Comparison of ENCODE assay signal across 16 mouse cellular contexts in genomic region chr1:155058099-155059012, GRCm38 (mm10). TPM values are rescaled to one million over a fixed set of nuclear protein-coding genes. Genes with fewer than 3 reads are reported as not detected.
A peak's percentile ranks its signal among the peaks of the same experiment; 100 is the strongest.
DNase-seq lines count a peak whose midpoint lies in the region; ATAC-seq and TF ChIP-seq lines count a peak whose summit lies in the region.
"Had no signal": no experiment of that assay in that cellular context is flagged by ENCODE, and none has a peak within 500 bp of the region (broad histone marks: within the 10 kb centered on the region; RNA-seq: fewer than 3 reads in every experiment).

No protein-coding gene starts in this region.

- 0 out of 2 replicates have a peak overlapping the region, but pooled peaks have one; percentile 15 for H3K9ac ChIP-seq in heart, postnatal 0 days (replicated peaks; ENCODE audit: low read depth, low read length)
- H3K9ac ChIP-seq: forebrain, embryonic 13.5 days; hindbrain, embryonic 14.5 days; lung, embryonic 15.5 days had no signal

- intact Hi-C loops in heart, postnatal 14 days (cut with DNase I): no loop called here

- H3K4me2 ChIP-seq in heart, postnatal 0 days (ENCODE audit: low read depth, low read length): no peak overlapping the region
- H3K4me2 ChIP-seq: forebrain, embryonic 13.5 days; hindbrain, embryonic 14.5 days; lung, embryonic 15.5 days had no signal

- TF ChIP-seq CTCF in heart, postnatal 0 days (IDR thresholded peaks at IDR 0.05; ENCODE audit: low read depth): no peak
- no peak for TF ChIP-seq CTCF in spleen, adult 2 months (IDR thresholded peaks at IDR 0.05; ENCODE audit: extremely low read depth, insufficient read depth, insufficient read length, insufficient replicate concordance)
- TF ChIP-seq CTCF in lung, adult 2 months (IDR thresholded peaks at IDR 0.05; ENCODE audit: insufficient read depth, low read length): no peak

- ATAC-seq in heart, postnatal 0 days (ENCODE audit: insufficient read depth, low read depth): no peak
- no peak for ATAC-seq in CD4-positive, CD25-positive, alpha-beta regulatory T cell, adult 4 months
- ATAC-seq: forebrain, embryonic 13.5 days had no signal

- no peak for TF ChIP-seq POLR2A in spleen, adult 2 months (IDR thresholded peaks at IDR 0.05; ENCODE audit: low read depth, low read length)
- no peak for TF ChIP-seq POLR2A in lung, adult 2 months (IDR thresholded peaks at IDR 0.05; ENCODE audit: borderline replicate concordance, extremely low read depth, low read depth, low read length)

- no peaks in the 10 kb centered on the region for H3K27me3 ChIP-seq in heart, postnatal 0 days (ENCODE audit: control insufficient read depth, insufficient read depth, low read length)
- no peaks in the 10 kb centered on the region for H3K27me3 ChIP-seq in spleen, adult 2 months (ENCODE audit: control insufficient read depth, insufficient read depth, low read length)
- H3K27me3 ChIP-seq: forebrain, embryonic 13.5 days; lung, embryonic 15.5 days had no signal

- peak; percentile 86 for DNase-seq in heart, adult 11 months
- no peak for DNase-seq in heart, adult 18-20 months
- no peak for DNase-seq in heart, postnatal 0 days (ENCODE audit: low spot score)
- DNase-seq in heart, postnatal 14 days: no peak
- DNase-seq in spleen, adult 2 months (ENCODE audit: low read depth in 1 of 2, low spot score in 2 of 2): no peak
- DNase-seq in spleen, postnatal 36 days (ENCODE audit: low spot score in 2 of 2): no peak
- DNase-seq in lung, adult 2 months: no peak
- DNase-seq: adrenal gland, postnatal 10 days; cerebellum, adult 18-20 months; cerebellum, postnatal 36 days; right cerebral cortex, adult 18-20 months; thymus, postnatal 14 days had no signal

- no peak for TF ChIP-seq EP300 in heart, postnatal 0 days (IDR thresholded peaks at IDR 0.05; ENCODE audit: low read depth)

- peaks cover 37% of the 10 kb centered on the region for H3K4me1 ChIP-seq in heart, postnatal 0 days (ENCODE audit: control insufficient read depth, insufficient read depth)
- peaks cover 72% of the 10 kb centered on the region for H3K4me1 ChIP-seq in spleen, adult 2 months (ENCODE audit: control insufficient read depth, insufficient read depth, insufficient read length)
- H3K4me1 ChIP-seq in lung, adult 2 months (ENCODE audit: control insufficient read depth, insufficient read depth, low read length): peaks cover 32% of the 10 kb centered on the region

- H3K27ac ChIP-seq in heart, postnatal 0 days (ENCODE audit: low read depth): peak overlapping the region; percentile 75
- peak overlapping the region; percentile 91 for H3K27ac ChIP-seq in spleen, adult 2 months (ENCODE audit: insufficient read depth, low read length)
- H3K27ac ChIP-seq: forebrain, embryonic 13.5 days; hindbrain, embryonic 14.5 days; lung, embryonic 15.5 days had no signal

- WGBS in heart, postnatal 0 days: 67% methylated on average over 6 of the region's 6 CpGs
- WGBS in spleen, adult 2 months: 57% methylated on average over 6 of the region's 6 CpGs
- WGBS in lung, adult 2 months: 66% methylated on average over 6 of the region's 6 CpGs

- no peaks in the 10 kb centered on the region for H3K9me3 ChIP-seq in heart, postnatal 0 days (replicated peaks; ENCODE audit: control insufficient read depth, low read length)
- H3K9me3 ChIP-seq: forebrain, embryonic 13.5 days; lung, embryonic 15.5 days had no signal

- no peaks in the 10 kb centered on the region for H3K36me3 ChIP-seq in heart, postnatal 0 days (replicated peaks; ENCODE audit: control insufficient read depth, insufficient read depth, low read length)
- H3K36me3 ChIP-seq in spleen, adult 2 months (ENCODE audit: control insufficient read depth, insufficient read depth, low read length): no peaks in the 10 kb centered on the region
- H3K36me3 ChIP-seq: lung, embryonic 15.5 days had no signal

- no peak overlapping the region for H3K4me3 ChIP-seq in heart, postnatal 0 days (ENCODE audit: low read depth, low read length)
- no peak overlapping the region for H3K4me3 ChIP-seq in spleen, adult 2 months (ENCODE audit: extremely low read depth, insufficient read depth, insufficient read length)
- no peak overlapping the region for H3K4me3 ChIP-seq in lung, adult 2 months (replicated peaks; ENCODE audit: extremely low read depth, low read depth, low read length)
- H3K4me3 ChIP-seq: forebrain, embryonic 13.5 days; lung, embryonic 15.5 days had no signal

RNA-seq across cellular contexts. Expression of gene Ier5, which starts 41.1 kb away (rescaled TPM):
- total RNA-seq in heart, adult 18-20 months (2021): 10 to 100 TPM; 18.8 to 21.4 TPM
- total RNA-seq in heart, postnatal 0 days (2014; rRNA removed; ENCODE audit: low replicate concordance): 50.4 and 56.2 TPM in 2 replicates
- polyA plus RNA-seq in heart, postnatal 0 days (2015; fragmentation: Nextera tagmentation; extraction: Ambion mirVana): 3.1 and 3.9 TPM in 2 replicates
- total RNA-seq in heart, postnatal 14 days (2021): 10 to 100 TPM; 13.6 to 15.4 TPM
- polyA plus RNA-seq in spleen, adult 2 months (2012; rRNA removed): 47.7 and 82.0 TPM in 2 replicates
- polyA plus RNA-seq in CD4-positive, CD25-positive, alpha-beta regulatory T cell, adult 4 months (2017; shearing (Covaris generic)): 10 to 100 TPM in 1 of 2 experiments, 1 to 10 TPM in 1; 4.9 to 12.6 TPM
- polyA plus RNA-seq in lung, adult 2 months (2012; rRNA removed): 38.1 and 42.8 TPM in 2 replicates
